Mouse (Mus musculus) heart, postnatal 0 days (tissue): ENCODE measurements around the gene Aldob.

Experiments
- CTCF ChIP-seq: IDR thresholded peaks from 2 replicates; pipeline ENCODE4 v1.5.1; 2016; ENCODE audit warnings: antibody characterized with exemption, control low read depth, low read depth
- EP300 ChIP-seq: IDR thresholded peaks from 2 replicates; pipeline ENCODE4 v1.6.1; 2016; ENCODE audit warnings: antibody characterized with exemption, low read depth

DNA sequence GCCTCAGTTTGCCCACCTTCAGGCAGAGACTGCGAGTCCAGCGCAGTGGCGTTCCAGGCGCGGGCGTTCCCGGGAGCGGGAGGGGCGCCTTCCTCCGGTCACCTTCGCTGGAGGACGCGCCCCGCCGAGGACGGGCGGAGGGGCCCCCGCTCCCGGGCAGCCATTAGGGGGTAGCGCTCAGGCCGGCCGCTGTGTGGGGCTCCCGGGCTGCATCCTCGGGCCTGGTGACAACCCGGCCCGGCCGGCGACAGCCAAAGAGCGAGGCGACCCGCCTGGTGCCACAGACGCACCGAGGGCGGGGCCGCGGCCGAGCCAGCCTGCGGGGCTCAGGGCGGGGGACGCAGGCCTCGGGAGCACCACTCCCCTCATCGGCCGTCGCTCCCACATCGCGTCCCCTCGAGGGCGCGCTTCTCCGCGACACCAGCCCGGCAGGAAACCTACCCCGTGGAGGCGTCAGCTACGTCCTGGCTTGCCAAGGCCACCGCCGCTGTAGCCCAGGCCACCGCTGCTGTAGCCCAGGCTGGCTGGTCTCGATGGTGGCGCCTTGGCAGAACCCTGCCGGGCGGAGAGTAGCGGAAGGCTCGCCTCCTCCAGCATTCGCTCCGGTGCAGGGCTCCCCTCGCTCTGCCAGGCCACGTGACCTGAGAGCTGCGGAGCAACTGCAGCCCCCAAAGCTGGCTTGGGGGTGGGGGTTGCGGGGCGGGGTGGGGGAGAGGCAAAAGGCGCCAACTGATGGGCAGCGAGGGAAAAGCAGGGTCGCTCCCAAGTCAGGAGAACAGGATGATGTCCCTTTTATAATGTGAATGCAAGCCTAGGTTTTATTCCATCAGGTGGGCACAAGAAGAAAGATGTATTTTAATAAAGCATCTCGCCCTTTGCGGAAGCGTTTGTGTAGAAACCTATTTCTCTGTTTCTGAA lies 48.1 kb upstream of the Aldob start, which contains the start of gene Tmem246:
- TF ChIP-seq CTCF (no peak), EP300 (no peak)
